Mouse (Mus musculus) c-Kit-positive CD71-positive TER-119-negative erythroid progenitor cells, embryonic 14.5 days (primary cell): ENCODE data around the gene Zfp93.

ENCODE experiments used
- DNase-seq: peaks from one replicate; pipeline ENCODE4 v3.0.0-alpha.2; 2013; ENCODE audit warnings: low read depth

Zfp93 gene

DNA sequence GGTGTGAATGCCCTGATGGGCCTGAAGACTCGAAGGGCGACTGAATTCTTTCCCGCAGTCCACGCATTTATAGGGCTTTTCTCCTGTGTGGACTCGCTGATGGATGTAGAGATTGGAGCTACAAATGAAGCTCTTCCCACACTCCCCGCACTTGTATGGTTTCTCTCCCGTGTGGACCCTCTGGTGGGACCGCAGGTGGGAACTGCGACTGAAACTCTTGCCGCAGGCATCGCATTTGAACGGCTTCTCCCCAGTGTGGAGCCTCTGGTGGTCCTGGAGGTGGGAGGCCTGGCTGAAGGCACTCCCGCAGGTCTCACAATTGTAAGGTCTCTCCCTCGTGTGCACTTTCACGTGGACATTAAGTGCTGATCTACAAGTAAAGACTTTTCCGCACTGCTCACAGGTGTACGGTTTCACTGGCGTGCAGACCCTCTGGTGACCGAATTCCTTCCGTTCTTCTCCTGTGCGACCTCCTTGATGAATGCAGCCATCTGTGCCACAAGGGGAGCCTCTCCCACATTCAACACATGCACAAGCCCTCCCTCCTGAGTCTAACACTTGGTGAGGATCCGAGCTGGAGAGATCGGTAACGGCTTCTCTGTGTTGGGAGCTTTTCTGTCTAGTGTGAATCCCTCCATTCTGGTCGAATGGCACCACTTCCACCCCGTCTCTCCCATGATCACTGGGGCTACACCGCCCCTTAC, 21.3 kb downstream of the Zfp93 start:
- DNase-seq: no peak

DNA sequence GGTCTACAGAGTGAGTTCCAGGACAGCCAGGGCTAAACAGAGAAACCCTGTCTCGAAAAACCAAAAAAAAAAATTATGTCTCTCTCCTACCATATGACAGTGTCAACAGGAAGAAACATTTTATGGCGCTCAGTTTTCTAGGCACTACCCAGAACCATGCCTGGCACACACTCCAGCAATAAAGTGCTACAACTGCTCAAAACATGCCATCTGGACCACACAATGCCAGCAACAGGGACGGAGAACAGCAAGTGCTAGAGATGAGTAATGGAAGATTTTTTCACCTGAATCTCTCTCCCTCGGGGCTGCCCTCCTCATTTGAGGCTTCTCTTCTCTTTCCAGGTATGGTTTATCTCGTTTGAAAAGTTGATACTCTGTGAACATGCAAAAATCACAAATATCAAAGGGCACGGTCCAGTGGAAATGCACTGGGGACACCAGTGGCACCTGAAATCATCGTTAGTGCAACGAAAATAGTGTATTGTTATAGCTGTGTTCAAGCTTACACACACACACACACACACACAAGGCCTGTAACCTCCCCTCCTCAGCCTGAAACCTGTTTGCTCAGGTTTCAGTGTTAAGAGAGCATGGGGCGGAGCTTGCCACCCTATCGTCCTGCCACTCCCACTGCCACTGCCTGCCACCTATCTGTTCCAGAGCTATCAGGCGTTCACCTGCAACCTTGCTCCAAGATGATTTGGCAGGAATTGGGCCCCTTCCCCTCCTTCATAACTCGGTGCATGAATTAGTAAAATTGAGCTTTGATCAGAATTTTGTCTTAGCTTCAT, 23.0 kb downstream of the Zfp93 start:
- no peak for DNase-seq

DNA sequence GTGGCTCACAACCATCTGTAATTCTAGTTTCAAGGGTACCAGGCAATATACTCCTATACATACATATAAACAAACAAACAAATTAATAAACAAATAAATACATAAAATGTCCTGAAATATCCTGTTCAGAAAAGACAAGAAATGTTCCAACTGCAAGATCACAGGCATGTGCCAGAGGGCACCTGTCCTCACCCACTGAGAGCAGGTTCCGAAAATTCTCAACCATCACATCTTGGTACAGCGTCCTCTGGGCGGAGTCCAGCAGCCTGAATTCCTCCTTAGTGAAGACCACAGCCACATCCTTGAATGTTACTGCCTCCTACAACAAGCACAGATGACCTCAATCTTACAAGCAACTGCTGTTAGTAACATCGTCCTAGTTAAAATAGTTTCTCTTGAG, 24.5 kb downstream of the Zfp93 start:
- no peak for DNase-seq

DNA sequence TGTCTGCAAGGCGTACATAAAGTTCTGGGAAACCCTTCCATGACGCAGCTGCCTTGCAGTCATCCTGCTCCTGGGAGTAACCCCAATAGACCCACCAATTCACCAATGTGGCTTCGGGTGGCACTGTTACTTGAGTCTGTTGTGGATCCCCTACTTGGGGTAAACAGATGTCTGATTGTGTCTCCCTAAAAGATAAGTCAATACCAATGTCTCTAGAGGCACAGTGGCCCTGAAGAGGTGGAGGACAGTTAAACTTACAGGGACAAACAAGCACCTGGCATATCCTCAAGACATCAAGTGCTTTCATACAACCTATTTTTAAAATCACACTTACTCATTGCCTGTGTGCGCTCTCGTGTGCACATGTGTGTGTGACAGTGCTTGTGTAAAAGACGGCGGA, 25.2 kb downstream of the Zfp93 start:
- no peak for DNase-seq

DNA sequence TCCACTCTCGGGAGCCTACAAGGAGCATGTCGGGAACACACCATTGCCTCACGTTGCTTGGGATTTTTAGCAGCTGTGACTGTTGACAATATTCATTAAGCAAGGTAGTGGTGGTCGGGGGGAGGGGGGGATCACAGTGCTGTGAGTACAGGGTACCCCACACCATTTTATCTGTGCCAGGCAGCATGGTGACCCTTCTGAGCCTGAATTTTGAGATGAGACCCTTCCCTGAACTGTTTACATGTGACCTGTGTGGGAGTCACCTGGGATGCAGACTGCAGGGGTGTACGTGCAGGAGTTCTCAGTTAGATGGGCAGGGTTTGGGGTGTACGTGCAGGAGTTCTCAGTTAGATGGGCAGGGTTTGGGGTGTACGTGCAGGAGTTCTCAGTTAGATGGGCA, 26.2 kb downstream of the Zfp93 start:
- DNase-seq: no peak

DNA sequence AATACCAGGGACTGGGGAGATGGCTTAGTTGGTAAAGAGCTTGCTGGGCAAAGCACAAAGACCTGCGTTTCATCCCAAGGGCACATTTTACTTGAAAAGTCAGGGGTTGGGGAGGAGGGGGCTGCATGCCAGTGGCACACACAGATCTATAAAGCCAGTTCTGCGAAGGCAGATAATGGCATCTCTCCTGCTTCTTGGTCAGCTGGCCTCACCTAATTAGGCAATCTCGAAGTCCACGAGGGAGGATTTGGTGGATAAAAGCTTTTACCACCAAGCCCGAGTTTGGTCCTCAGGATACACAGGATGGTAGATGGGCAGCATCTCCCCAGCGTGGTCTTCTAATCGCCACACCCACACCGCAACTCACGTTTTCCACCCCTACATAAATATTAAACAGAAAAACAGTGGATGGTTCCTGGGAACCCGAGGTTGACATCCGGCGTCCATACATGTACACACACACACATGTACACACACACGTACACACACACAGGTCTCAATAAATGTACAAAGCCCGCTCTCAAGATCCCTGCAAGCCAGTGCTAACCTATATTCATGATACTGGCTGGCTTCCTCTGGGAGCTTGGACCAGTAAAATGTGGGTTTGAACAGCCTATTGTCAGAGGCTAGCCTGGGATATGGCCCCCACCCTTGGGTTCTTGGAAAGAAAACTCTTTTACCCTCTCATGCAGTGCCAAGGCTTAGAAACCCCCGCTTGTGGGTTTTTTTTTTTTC, 27.3 kb downstream of the Zfp93 start:
- no peak for DNase-seq

DNA sequence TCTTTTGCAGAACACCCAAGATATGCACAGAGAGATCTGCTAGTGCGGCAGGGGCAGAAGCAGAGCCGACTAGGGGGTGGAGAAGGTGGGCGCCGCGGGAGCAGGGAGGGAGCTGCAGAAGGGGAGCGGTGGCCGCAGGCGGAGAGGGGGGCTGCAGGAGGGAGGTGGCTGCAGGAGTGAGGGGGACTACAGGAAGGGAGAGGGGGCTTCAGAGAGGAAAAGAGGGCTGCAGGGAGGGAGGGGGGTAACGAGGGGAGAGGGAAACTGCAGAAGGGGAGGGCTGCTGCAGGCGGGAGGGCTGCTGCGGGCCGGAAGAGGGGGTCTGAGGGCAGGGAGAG, 28.4 kb downstream of the Zfp93 start:
- no peak for DNase-seq

DNA sequence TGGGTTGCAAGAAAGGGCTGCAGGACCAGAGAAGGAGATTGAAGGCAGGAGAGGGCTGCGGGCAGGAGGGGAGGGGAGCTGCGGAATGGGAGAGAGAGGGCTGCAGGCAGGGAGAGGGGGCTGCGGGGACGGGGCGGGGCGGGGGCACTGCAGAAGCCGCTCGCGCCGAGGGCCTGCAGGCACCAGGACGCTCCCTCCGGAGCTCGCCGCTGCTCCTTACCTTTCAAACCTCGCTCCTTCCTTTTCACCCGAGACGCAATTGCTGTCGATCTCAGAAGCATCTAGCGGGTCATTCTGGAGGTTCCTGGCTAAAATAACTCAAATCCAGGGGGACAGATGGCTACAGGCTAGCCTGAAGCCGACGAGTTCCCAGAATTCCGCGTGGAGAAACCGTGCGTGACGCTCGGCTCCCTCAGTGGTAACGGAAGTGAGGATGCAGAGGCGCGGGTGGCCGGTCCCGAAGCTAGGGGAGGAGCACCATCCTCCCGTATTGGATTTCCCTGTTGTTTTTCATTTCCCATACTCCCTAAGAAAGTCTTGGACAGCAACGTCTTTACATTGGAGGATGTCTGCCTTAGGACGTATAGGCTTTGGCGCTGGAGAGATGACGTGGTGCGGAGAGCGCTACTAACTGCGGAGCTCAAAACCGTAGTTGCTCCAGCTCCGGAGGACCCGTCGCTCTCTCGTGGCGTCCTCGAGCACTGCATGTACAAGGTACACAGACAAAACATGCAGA, 28.9 kb downstream of the Zfp93 start:
- peak; percentile 81 for DNase-seq

DNA sequence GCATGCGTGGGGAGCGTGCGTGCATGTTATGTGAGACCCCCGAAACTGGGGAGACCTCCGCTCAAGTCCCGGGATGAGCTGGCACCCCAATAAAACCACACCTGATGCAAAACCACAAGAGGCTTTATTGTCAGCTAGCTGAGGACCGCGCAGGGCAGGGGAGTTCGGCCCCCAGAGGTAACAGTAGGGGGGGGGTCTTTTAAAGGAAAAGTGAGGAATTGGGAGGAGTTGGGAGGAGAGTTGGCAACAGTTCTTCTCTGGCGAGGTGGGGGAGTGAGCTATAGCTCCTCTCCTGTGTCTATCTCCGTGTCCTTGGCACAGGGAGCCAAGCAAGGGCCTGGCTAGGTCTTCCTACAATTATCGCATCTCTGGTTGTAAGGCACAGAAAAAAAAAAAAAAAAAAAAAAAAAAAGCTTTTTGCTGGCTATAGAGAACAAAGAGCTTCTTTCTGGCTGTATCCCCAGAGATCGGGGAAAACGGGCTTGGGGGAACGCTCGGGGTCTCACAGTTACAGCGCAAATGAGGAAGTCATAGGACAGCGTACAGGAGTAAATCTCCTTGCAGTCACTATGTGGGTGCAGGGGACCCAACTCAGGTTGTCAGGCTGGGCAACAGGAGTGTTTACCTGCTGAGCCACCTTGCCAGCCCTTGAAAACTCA, 29.7 kb downstream of the Zfp93 start:
- peak; percentile 9 for DNase-seq

DNA sequence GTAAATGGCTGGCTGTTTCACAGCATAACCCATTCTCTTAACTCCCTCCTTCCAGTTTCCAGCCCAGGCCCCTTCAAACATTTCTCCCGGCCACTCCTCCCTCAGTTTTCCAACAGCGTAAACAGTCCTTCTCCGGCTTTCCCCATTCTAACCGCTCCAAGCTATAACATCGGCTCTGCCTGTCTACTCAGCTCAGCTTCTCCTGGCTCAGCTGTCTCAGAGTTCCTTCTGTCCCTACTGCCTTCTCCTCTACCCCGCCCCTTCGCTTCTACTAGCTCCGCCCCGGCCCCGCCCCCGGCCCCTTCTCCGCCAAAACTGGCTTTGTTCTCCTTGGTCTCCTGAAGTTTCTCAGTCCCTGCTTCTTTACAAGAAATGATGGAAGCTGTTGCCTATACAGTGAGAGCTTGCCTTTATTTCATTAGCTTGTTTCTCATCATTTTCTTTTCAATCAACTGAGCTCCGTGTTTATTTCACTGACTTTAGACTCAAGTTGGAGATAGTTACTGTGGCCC, 30.6 kb downstream of the Zfp93 start, which contains the start of gene Zfp61:
Gene Zfp61 (minus strand): TSS at position 462 of the 512 bp plus-strand sequence.
- peak; percentile 25 for DNase-seq

DNA sequence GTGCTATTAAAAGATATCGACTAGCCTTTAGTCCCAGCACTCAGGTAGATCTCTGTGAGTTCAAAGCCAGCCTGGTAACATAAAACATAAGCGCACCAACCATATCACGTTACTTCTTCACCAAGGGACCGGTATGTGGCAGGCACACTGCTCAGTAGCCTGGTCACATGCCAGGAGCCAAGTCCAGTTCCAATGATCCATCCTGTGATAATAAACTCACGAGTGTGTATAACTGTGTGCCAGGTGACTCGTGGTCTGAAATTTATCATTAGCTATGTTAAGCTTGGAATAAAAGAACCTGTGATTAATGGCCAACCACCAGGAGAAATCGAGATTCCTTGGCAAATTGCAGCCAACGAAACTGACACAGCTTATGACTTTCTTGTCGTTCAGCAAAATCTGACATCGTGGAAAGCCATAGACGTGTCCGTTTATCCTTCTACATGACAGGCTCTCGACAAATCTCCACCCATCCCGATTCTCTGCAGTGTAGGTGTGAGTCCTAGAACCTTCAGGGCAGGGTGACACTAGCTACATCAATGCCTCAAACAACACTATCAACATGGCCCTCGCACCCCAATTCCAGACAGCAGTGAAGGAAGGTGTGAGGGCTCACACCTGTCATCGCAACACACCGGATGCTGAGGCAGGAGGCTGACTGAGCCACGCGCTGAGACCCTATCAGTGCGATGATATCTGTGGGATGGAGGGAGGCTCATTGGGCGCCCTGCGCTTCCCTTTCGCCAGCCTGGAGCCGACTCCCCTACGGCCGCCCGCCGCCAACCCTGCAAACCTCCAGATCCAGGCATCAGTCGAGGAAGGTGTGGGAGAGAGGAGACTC, 45.7 kb downstream of the Zfp93 start:
- no peak for DNase-seq

DNA sequence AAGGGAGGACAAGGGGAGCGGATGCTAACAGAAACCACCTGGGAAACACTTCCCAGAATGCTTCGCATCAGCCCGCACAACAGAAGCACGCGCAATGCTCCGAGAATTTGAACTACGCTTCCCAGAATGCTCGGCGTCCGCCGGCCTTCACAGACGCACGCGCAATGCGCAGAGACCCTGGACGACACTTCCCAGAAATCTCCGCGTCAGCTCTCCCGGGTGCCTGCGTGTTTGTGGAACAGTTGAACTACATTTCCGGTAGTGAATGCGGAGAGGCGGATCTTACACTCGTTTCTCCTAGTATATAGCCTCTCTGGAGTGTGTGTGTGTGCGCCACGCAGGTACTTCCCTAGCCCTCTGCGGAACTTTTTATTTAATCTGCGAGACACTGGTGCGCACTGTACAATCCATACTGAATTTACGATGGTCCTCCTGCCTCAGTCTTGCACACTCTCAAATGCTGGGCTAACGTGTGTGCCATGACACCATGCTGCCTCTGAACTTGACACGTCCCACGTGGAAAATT, 46.4 kb downstream of the Zfp93 start, which contains the start of gene Zfp94:
Gene Zfp94 (minus strand): TSS at position 100 of the 526 bp plus-strand sequence.
- DNase-seq: peak; percentile 92

DNA sequence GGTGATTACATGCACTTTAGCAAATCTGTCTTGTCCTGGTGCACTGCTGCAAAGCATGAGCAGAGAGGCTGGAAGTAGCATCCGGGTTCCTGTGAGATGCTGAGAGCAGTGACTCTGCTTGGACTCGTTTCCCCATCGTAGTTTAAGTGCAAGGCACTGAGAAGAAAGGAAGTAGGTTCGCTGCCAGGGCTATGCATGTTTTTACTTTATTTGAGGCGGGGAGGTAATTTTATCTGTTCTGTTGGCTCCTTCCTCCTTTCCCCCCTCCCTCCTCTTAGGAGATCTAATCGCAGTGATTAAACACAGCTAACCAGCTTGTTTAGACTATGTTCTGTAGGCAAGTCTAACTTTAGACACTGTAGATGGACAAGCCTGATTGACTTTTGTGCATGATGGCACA, 48.7 kb downstream of the Zfp93 start:
- no peak for DNase-seq

DNA sequence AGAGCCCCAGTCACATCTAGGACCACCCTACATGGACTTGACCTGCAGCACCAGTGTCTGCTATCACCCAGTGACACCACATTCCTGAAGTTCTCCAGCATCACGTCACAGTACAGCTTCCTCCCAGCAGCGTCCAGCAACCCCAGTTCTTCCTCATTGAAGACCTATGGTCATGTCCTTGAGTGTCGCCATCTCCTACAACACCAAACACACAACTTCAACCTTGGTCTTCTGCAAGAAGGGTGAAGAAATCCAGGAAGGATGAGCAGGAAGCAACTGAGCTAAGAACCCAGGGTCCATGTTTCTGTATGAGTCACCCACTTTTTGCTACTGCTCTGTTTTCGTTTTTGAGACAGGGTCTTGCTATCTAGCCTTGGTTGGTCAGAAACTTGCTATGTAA, 52.4 kb downstream of the Zfp93 start:
- DNase-seq: no peak

DNA sequence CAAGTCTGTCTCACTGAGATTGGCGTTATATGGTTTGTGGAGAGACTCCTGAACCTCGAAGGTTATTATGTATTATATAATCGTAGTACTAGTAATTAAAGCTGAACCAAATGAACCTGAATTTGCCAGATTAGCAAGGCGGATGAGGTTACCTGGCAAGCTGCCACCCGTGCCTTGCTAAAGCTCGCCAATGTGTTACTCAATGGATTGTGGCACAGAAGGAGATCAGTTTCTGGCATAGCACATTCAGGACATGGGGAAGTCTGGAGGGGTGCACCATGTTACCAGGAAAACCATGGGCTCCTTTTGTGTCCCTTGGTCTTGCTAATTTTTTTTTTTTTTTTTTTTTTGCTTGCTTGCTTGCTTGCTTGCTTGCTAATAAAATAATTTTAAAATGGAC, 55.0 kb downstream of the Zfp93 start:
- DNase-seq: no peak

DNA sequence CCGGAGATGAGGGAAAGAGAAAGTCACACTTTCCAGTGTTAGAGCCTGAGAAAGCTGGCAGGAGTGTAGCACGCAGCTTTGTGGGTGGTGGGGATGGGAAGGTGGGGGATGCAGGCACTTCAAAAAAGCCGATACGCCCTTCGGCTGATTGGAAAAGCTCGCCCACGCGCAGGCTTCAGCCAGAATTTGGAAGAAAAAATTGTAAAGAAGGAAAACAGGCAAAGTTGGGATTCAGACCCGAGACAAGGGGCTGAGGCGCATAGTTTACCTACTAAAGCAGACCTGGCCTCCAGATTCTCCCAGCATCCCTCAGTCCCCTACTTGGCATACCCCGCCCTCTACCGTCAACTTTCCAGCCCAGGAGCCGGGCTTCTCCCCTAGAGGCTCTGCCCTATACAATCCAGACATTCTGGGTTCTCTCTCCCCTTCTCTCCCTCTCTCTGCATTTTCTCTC, 55.5 kb downstream of the Zfp93 start:
- no peak for DNase-seq

DNA sequence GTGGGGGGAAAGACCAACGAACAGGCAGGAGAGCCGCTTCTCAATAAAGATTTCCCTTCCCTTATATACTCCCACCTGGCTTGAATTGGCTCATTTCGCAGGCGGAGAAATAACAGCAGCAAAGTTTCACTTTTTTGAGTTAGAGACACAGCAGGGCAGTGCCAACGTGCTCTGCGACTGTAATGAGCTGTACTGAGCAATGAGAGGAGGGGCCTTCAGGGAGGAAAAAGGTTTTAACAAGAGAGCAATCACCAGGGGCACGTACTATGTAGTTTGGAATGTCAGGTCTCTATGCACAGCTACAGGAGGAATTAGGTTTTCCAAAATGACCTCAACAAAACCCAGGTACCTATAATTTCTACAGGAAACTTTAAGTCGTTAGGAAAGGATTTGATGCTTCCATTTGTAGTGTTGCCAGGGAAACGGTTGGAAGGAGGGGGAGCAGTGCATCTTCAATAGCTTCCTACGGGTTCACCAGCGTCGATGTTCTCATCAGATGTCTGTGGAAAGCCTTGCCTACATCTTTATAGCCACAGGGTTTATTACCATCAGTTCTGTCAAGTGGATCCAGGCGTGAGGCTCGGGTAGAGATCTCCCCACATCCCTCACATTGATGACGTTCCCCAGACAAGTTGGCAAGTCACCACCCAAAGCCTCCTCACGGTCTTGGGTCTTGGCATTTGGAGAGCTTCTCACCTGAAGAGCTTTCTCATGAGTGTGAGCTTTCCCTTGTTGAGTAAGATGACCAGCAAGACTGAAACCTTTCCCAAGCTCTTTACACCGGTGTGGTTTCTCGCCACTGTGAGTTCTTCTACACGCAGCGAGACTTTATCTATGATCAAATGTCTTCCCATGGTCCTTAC, 56.3 kb downstream of the Zfp93 start:
- no peak for DNase-seq
